Mouse (Mus musculus) liver, embryonic 11.5 days (tissue): ENCODE measurements around the gene Tmcc3. TPM values are rescaled to one million over a fixed set of nuclear protein-coding genes. Genes with fewer than 3 reads are reported as not detected.
"Not testable (repeated sequence)": the region's sequence is repeated elsewhere in the genome, so short reads cannot be mapped to it uniquely, and the experiment has no call there.

Experiments used
- ATAC-seq: fragments of 200-750 bp; cut with Nextera tagmentation; replicated peaks from 2 replicates; pipeline ENCODE4 v1.8.0; 2017; ENCODE audit warnings: moderate number of reproducible peaks, mild to moderate bottlenecking, moderate TSS enrichment, moderate library complexity; ENCODE audit not compliant: low FRiP score
- DNase-seq: peaks from one replicate; pipeline ENCODE4 v3.0.0-alpha.2; 2017; ENCODE audit warnings: low spot score
- H3K27ac ChIP-seq: fragments of 300-500 bp; sonication (generic); 2 replicates; pipeline ENCODE4 v1.5.1; 2014; ENCODE audit warnings: mild to moderate bottlenecking, low read depth, low read length, control low read depth
- H3K27me3 ChIP-seq: fragments of 300-500 bp; sonication (generic); replicated peaks from 2 replicates; pipeline ENCODE4 v1.6.1; 2014; ENCODE audit warnings: low read length, mixed read lengths; ENCODE audit not compliant: control insufficient read depth, insufficient read depth
- H3K36me3 ChIP-seq: fragments of 300-500 bp; sonication (generic); 2 replicates; pipeline ENCODE4 v1.6.1; 2014; ENCODE audit warnings: mild to moderate bottlenecking, low read length, moderate library complexity, mixed read lengths; ENCODE audit not compliant: control insufficient read depth, insufficient read depth
- H3K4me1 ChIP-seq: fragments of 300-500 bp; sonication (generic); replicated peaks from 2 replicates; pipeline ENCODE4 v1.6.1; 2014; ENCODE audit warnings: low read length, mixed read lengths; ENCODE audit not compliant: control insufficient read depth, insufficient read depth
- H3K4me2 ChIP-seq: fragments of 300-500 bp; sonication (generic); 2 replicates; pipeline ENCODE4 v1.6.1; 2014; ENCODE audit warnings: mild to moderate bottlenecking, control low read depth, moderate library complexity
- H3K4me3 ChIP-seq: fragments of 300-500 bp; sonication (generic); 2 replicates; pipeline ENCODE4 v1.5.1; 2014; ENCODE audit warnings: low read depth, low read length, control low read depth
- H3K9ac ChIP-seq: fragments of 300-500 bp; sonication (generic); 2 replicates; pipeline ENCODE4 v1.6.1; 2014; ENCODE audit warnings: low read depth, low read length, control low read depth
- H3K9me3 ChIP-seq: fragments of 300-500 bp; sonication (generic); 2 replicates; pipeline ENCODE4 v1.6.1; 2016; ENCODE audit warnings: low read length, inconsistent platforms, mixed read lengths; ENCODE audit not compliant: control insufficient read depth
- WGBS: fragments of 180-500 bp; shearing (Covaris S2); extraction: QIAGEN DNeasy Blood & Tissue Kit; methylation state at CpG from one replicate; pipeline ENCODE4 v1.1.7; 2014; 5-methylcytosine and 5-hydroxymethylcytosine counted together
- polyA plus RNA-seq: library from polyadenylated mRNA; unstranded; fragments of >200 nt; fragmentation: Nextera tagmentation; extraction: Ambion mirVana; gene quantifications from 2 replicates; pipeline ENCODE4 v1.2.1, GENCODE M21; 2014

Tmcc3 gene
- polyA plus RNA-seq, 1 experiment from 2014 or later, result 5.6 TPM

- no peaks in the 10 kb centered on the region for H3K9me3 ChIP-seq
- H3K27me3 ChIP-seq, result no peaks in the 10 kb centered on the region
- H3K36me3 ChIP-seq, result no peaks in the 10 kb centered on the region
- no peaks in the 10 kb centered on the region for H3K4me1 ChIP-seq
- no peak overlapping the region for H3K27ac ChIP-seq
- H3K4me3 ChIP-seq, result no peak overlapping the region
- 62% methylated on average over 8 of the region's 8 CpGs for WGBS
- no peak for DNase-seq
- ATAC-seq, result no peak
- H3K4me2 ChIP-seq, result no peak overlapping the region
- no peak overlapping the region for H3K9ac ChIP-seq
Measured at GRCm38 (mm10) chr10:94585819-94586218, 274.1 kb downstream of the Tmcc3 start.

- WGBS, result 75% methylated on average over 5 of the region's 5 CpGs
- ATAC-seq, result no peak
- Histone ChIP-seq H3K9me3 (no peaks in the 10 kb centered on the region), H3K4me3 (no peak overlapping the region), H3K4me2 (no peak overlapping the region), H3K4me1 (no peaks in the 10 kb centered on the region), H3K27me3 (no peaks in the 10 kb centered on the region), H3K36me3 (no peaks in the 10 kb centered on the region), H3K9ac (no peak overlapping the region), H3K27ac (no peak overlapping the region)
- DNase-seq, result no peak
Measured at GRCm38 (mm10) chr10:94588976-94589375, 277.2 kb downstream of the Tmcc3 start.

DNA sequence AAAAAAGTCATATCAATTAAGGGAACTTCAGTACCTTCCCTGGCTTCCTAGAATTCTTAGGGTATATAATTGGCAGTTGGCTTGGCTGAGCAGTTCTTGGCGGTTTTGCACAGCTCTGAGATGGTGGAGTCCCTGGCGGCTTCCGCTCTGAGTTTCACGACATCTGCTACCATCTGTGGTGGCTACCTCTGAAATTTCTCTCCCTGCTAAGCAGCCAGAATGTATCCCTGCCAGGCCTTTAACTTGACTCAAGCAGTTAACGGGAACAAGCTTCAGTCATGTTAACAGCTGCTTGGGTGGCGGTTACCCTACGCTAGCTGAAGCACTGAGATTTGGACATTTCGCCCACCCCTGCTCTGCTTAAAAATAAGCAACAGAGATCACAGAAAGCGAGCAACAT, 284.0 kb downstream of the Tmcc3 start:
- Histone ChIP-seq H3K27ac (no peak overlapping the region), H3K36me3 (no peaks in the 10 kb centered on the region), H3K9ac (no peak overlapping the region), H3K27me3 (no peaks in the 10 kb centered on the region), H3K4me3 (no peak overlapping the region), H3K9me3 (no peaks in the 10 kb centered on the region), H3K4me1 (no peaks in the 10 kb centered on the region), H3K4me2 (no peak overlapping the region)
- DNase-seq, result no peak
- WGBS, result 85% methylated on average over 9 of the region's 9 CpGs
- no peak for ATAC-seq

- 67% methylated on average over 2 of the region's 2 CpGs for WGBS
Measured at GRCm38 (mm10) chr10:94599846-94600245, 288.1 kb downstream of the Tmcc3 start.

DNA sequence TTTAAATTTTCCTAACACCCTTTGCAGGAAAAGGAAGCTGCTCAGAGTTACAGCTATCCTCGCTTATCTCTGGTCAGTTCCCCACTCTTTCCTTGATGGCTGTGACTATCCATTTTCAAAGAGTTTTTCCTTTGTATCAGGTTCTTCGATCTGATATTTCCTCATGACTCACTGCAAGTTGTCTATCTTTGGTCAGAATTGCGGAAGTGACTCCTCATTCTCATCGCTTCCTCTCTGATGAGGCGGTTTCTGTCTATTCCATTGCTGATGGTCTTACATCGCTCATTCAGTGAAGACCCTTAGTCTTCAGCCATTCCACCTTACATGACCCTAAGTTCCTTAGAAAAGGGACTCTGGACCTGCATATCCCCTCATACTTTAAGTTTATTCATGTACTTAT, 289.3 kb downstream of the Tmcc3 start:
- Histone ChIP-seq H3K4me3 (no peak overlapping the region), H3K9me3 (no peaks in the 10 kb centered on the region), H3K9ac (no peak overlapping the region), H3K4me1 (no peaks in the 10 kb centered on the region), H3K36me3 (no peaks in the 10 kb centered on the region), H3K27ac (no peak overlapping the region), H3K27me3 (no peaks in the 10 kb centered on the region), H3K4me2 (no peak overlapping the region)
- WGBS, result 49% methylated on average over 6 of the region's 6 CpGs
- ATAC-seq (no peak), DNase-seq (no peak)

More at GRCm38 (mm10) chr10:94599846-94600245, 288.1 kb downstream of the Tmcc3 start:
- not testable (repeated sequence) for H3K27me3 ChIP-seq, H3K4me1 ChIP-seq, H3K4me2 ChIP-seq, H3K4me3 ChIP-seq, H3K9me3 ChIP-seq, ATAC-seq, DNase-seq, H3K9ac ChIP-seq, H3K36me3 ChIP-seq, H3K27ac ChIP-seq

GRCm38 (mm10) chr10:94605491-94605890, 293.7 kb downstream of the Tmcc3 start:
- Histone ChIP-seq H3K4me1 (no peaks in the 10 kb centered on the region), H3K27me3 (no peaks in the 10 kb centered on the region), H3K4me3 (no peak overlapping the region), H3K9me3 (no peaks in the 10 kb centered on the region), H3K27ac (no peak overlapping the region), H3K9ac (no peak overlapping the region), H3K36me3 (no peaks in the 10 kb centered on the region), H3K4me2 (no peak overlapping the region)
- WGBS, result 69% methylated on average over 4 of the region's 4 CpGs
- ATAC-seq (no peak), DNase-seq (no peak)

DNA sequence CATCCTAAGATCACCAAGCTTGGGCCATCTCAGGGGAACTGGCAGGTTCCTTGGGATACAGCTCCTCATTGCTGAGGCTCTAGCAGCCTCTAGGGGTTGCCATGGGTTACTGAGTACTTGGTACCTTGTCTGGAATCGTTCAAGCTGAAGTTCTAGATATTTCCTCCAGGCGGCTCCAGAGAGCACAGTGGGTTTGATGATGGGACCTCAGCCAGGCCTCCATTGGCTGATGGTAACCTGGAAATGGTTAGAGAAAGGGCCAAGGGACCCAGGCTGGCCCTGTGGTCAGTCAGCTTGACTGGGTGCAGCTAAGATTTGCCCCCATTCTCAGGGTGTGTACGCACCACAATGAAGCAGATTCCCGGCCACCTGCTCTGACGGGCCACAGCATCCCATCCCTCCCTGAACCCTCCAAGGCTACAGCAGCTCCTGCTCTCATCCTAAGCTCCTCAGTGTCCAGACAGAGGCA, 297.6 kb downstream of the Tmcc3 start:
- no peak for DNase-seq
- H3K4me1 ChIP-seq, result no peaks in the 10 kb centered on the region
- WGBS, result 56% methylated on average over 5 of the region's 5 CpGs

DNA sequence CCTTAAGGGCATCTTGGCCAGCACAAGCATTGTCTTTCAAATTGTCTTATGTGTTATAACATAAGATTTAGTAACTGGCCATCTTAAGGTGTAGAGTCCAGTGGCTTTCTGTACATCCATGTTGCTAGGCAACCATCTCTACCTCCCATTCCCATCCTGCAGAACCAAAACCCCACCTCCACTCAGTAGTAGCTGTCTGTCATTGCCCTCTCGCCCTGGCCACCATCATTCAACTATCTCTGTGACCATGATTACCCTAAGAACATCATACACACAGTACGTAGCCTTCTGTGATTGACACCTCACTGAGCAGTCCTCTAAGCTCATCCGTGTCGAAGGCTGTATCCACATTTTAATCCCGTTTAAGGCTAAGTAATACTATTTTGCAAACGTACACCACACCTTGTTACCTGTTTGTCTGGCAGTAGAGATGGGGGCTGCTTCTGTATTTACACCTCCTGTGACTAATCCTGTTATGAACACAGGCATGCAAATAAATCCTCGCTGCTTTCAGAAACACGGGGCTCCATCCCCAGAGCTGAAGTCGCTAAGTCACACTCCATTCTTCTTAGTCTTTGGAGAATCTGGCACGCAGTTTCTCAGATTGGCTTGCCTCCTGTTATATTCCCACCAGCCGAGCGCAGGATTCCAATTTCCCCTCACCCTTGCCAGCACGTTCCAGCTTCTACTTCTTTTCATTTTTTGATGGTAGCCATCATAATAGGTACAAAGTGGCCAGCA, 299.6 kb downstream of the Tmcc3 start:
- WGBS, result 66% methylated on average over 13 of the region's 13 CpGs
- Histone ChIP-seq H3K9ac (no peak overlapping the region), H3K27me3 (no peaks in the 10 kb centered on the region), H3K9me3 (no peaks in the 10 kb centered on the region), H3K4me2 (no peak overlapping the region), H3K36me3 (no peaks in the 10 kb centered on the region), H3K27ac (no peak overlapping the region), H3K4me3 (no peak overlapping the region), H3K4me1 (no peaks in the 10 kb centered on the region)
- DNase-seq (no peak), ATAC-seq (no peak)

More for the DNA sequence above, 297.6 kb downstream of the Tmcc3 start:
- H3K27ac ChIP-seq, result no peak overlapping the region
- H3K4me3 ChIP-seq, result no peak overlapping the region
- 0 out of 2 replicates have a peak, but pooled peaks have one; percentile 34 for ATAC-seq
- H3K9me3 ChIP-seq, result no peaks in the 10 kb centered on the region
- H3K36me3 ChIP-seq, result no peaks in the 10 kb centered on the region
- H3K27me3 ChIP-seq, result no peaks in the 10 kb centered on the region
- H3K4me2 ChIP-seq, result no peak overlapping the region
- H3K9ac ChIP-seq, result no peak overlapping the region

DNA sequence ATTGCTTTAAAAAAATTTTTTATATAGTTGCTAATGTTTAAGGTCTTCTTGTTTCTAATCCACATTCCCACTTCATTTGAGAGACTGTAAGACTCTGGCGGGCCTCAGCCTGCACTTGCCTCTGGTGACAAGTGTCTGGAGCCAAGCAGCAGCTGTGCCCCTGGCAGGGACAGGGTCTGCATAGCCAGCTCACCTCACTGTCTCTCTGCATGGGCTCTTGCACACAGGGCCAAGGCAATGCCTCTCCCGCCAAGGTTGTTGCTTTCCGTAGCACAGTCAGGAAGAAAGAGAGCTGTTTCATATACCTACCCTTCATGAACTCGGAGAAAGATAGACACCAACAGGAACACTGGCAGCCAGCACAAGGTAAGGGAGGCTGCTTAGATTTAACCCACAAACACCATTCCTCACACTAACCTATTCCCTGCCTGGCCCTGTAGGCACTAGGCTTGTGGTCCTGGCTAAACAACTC, 300.3 kb downstream of the Tmcc3 start:
- H3K9ac ChIP-seq, result no peak overlapping the region
- H3K4me3 ChIP-seq, result no peak overlapping the region
- no peaks in the 10 kb centered on the region for H3K9me3 ChIP-seq
- no peak overlapping the region for H3K4me2 ChIP-seq
- DNase-seq (no peak), ATAC-seq (no peak)
- no peaks in the 10 kb centered on the region for H3K36me3 ChIP-seq
- H3K27me3 ChIP-seq, result no peaks in the 10 kb centered on the region
- 90% methylated on average over 4 of the region's 4 CpGs for WGBS
- no peak overlapping the region for H3K27ac ChIP-seq
- H3K4me1 ChIP-seq, result no peaks in the 10 kb centered on the region
